Mouse (Mus musculus): Measurements from ENCODE around the gene Lpin1. TPM values are rescaled to one million over a fixed set of nuclear protein-coding genes. Genes with fewer than 3 reads are reported as not detected.

Lpin1 gene
- polyA plus RNA-seq (2015; fragmentation: Nextera tagmentation; extraction: Ambion mirVana) = 3.1 and 3.6 TPM in 2 replicates

GRCm38 (mm10) chr12:16610936-16611335 lies at the start of gene Lpin1:
Gene Lpin1, minus strand, starts transcription at chr12:16610966.
- Histone ChIP-seq H3K9ac (ENCODE audit: low read depth, low read length) (no peak within 1 kb of the TSS), H3K27ac (ENCODE audit: low read depth, low read length) (no peak within 1 kb of the TSS), H3K4me3 (ENCODE audit: low read depth, low read length) (no peak within 1 kb of the TSS), H3K4me2 (replicated peaks; ENCODE audit: low read depth) (no peak within 1 kb of the TSS), H3K27me3 (replicated peaks; ENCODE audit: control insufficient read depth, insufficient read depth, low read length) (no peaks in the 10 kb centered on the region), H3K9me3 (ENCODE audit: control insufficient read depth) (no peaks in the 10 kb centered on the region), H3K4me1 (replicated peaks; ENCODE audit: control insufficient read depth, insufficient read depth, low read length) (no peaks in the 10 kb centered on the region), H3K36me3 (ENCODE audit: control insufficient read depth, insufficient read depth) (no peaks in the 10 kb centered on the region)
- 85% methylated on average over 2 of the region's 2 CpGs for WGBS
- TF ChIP-seq CTCF (IDR thresholded peaks at IDR 0.05; ENCODE audit: low read depth) = no peak
- no peak for ATAC-seq

GRCm38 (mm10) chr12:16656906-16657875 lies 46.4 kb upstream of the Lpin1 start:
- H3K4me3 ChIP-seq (ENCODE audit: low read depth, low read length) = no peak overlapping the region
- no peaks in the 10 kb centered on the region for H3K4me1 ChIP-seq (replicated peaks; ENCODE audit: control insufficient read depth, insufficient read depth, low read length)
- TF ChIP-seq CTCF (IDR thresholded peaks at IDR 0.05; ENCODE audit: low read depth) = no peak
- ATAC-seq = no peak
- H3K9ac ChIP-seq (ENCODE audit: low read depth, low read length) = no peak overlapping the region
- H3K27me3 ChIP-seq (replicated peaks; ENCODE audit: control insufficient read depth, insufficient read depth, low read length) = peaks cover 22% of the 10 kb centered on the region
- H3K36me3 ChIP-seq (ENCODE audit: control insufficient read depth, insufficient read depth) = no peaks in the 10 kb centered on the region
- H3K9me3 ChIP-seq (ENCODE audit: control insufficient read depth) = no peaks in the 10 kb centered on the region
- H3K27ac ChIP-seq (ENCODE audit: low read depth, low read length) = no peak overlapping the region
- 69% methylated on average over 5 of the region's 5 CpGs for WGBS
- no peak overlapping the region for H3K4me2 ChIP-seq (replicated peaks; ENCODE audit: low read depth)

- no peak for ATAC-seq
Measured at GRCm38 (mm10) chr12:16655604-16656003, 44.8 kb upstream of the Lpin1 start.

GRCm38 (mm10) chr12:16653332-16654093 lies 42.7 kb upstream of the Lpin1 start, which contains the start of gene Ntsr2:
Gene Ntsr2, plus strand, starts transcription at chr12:16653382.
- WGBS = 6% methylated on average over 57 of the region's 58 CpGs
- Histone ChIP-seq H3K9ac (ENCODE audit: low read depth, low read length) (no peak within 1 kb of the TSS), H3K4me2 (replicated peaks; ENCODE audit: low read depth) (peak within 1 kb of the TSS; percentile 61), H3K27ac (ENCODE audit: low read depth, low read length) (no peak within 1 kb of the TSS), H3K4me3 (ENCODE audit: low read depth, low read length) (peak within 1 kb of the TSS; percentile 14; the same call in 1 of the 2 replicates), H3K27me3 (replicated peaks; ENCODE audit: control insufficient read depth, insufficient read depth, low read length) (peaks cover 22% of the 10 kb centered on the region), H3K9me3 (ENCODE audit: control insufficient read depth) (no peaks in the 10 kb centered on the region), H3K36me3 (ENCODE audit: control insufficient read depth, insufficient read depth) (no peaks in the 10 kb centered on the region), H3K4me1 (replicated peaks; ENCODE audit: control insufficient read depth, insufficient read depth, low read length) (no peaks in the 10 kb centered on the region)
- no peak for TF ChIP-seq CTCF (IDR thresholded peaks at IDR 0.05; ENCODE audit: low read depth)
- peak; percentile 81 for ATAC-seq

More at GRCm38 (mm10) chr12:16655604-16656003, 44.8 kb upstream of the Lpin1 start:
- no peaks in the 10 kb centered on the region for H3K4me1 ChIP-seq (replicated peaks; ENCODE audit: control insufficient read depth, insufficient read depth, low read length)
- H3K27ac ChIP-seq (ENCODE audit: low read depth, low read length) = no peak overlapping the region
- 75% methylated on average over 4 of the region's 4 CpGs for WGBS
- peaks cover 22% of the 10 kb centered on the region for H3K27me3 ChIP-seq (replicated peaks; ENCODE audit: control insufficient read depth, insufficient read depth, low read length)
- H3K4me3 ChIP-seq (ENCODE audit: low read depth, low read length) = no peak overlapping the region
- no peak overlapping the region for H3K4me2 ChIP-seq (replicated peaks; ENCODE audit: low read depth)
- H3K9me3 ChIP-seq (ENCODE audit: control insufficient read depth) = no peaks in the 10 kb centered on the region
- no peaks in the 10 kb centered on the region for H3K36me3 ChIP-seq (ENCODE audit: control insufficient read depth, insufficient read depth)
- no peak for TF ChIP-seq CTCF (IDR thresholded peaks at IDR 0.05; ENCODE audit: low read depth)
- H3K9ac ChIP-seq (ENCODE audit: low read depth, low read length) = no peak overlapping the region

- 80% methylated on average over 6 of the region's 6 CpGs for WGBS
- TF ChIP-seq CTCF (IDR thresholded peaks at IDR 0.05; ENCODE audit: low read depth) = no peak
- Histone ChIP-seq H3K4me2 (replicated peaks; ENCODE audit: low read depth) (no peak overlapping the region), H3K4me1 (replicated peaks; ENCODE audit: control insufficient read depth, insufficient read depth, low read length) (no peaks in the 10 kb centered on the region), H3K27ac (ENCODE audit: low read depth, low read length) (no peak overlapping the region), H3K4me3 (ENCODE audit: low read depth, low read length) (no peak overlapping the region), H3K27me3 (replicated peaks; ENCODE audit: control insufficient read depth, insufficient read depth, low read length) (peaks cover 19% of the 10 kb centered on the region), H3K9ac (ENCODE audit: low read depth, low read length) (no peak overlapping the region), H3K36me3 (ENCODE audit: control insufficient read depth, insufficient read depth) (no peaks in the 10 kb centered on the region), H3K9me3 (ENCODE audit: control insufficient read depth) (no peaks in the 10 kb centered on the region)
- ATAC-seq = no peak
Measured at GRCm38 (mm10) chr12:16649819-16650218, 39.1 kb upstream of the Lpin1 start.

GRCm38 (mm10) chr12:16648273-16648672 lies 37.5 kb upstream of the Lpin1 start:
- H3K36me3 ChIP-seq (ENCODE audit: control insufficient read depth, insufficient read depth) = no peaks in the 10 kb centered on the region
- peaks cover 4% of the 10 kb centered on the region; the same call in 1 of the 2 replicates for H3K27me3 ChIP-seq (replicated peaks; ENCODE audit: control insufficient read depth, insufficient read depth, low read length)
- H3K4me1 ChIP-seq (replicated peaks; ENCODE audit: control insufficient read depth, insufficient read depth, low read length) = no peaks in the 10 kb centered on the region
- H3K4me2 ChIP-seq (replicated peaks; ENCODE audit: low read depth) = no peak overlapping the region
- no peaks in the 10 kb centered on the region for H3K9me3 ChIP-seq (ENCODE audit: control insufficient read depth)
- no peak overlapping the region for H3K4me3 ChIP-seq (ENCODE audit: low read depth, low read length)
- H3K9ac ChIP-seq (ENCODE audit: low read depth, low read length) = no peak overlapping the region
- no peak for ATAC-seq
- TF ChIP-seq CTCF (IDR thresholded peaks at IDR 0.05; ENCODE audit: low read depth) = no peak
- no peak overlapping the region for H3K27ac ChIP-seq (ENCODE audit: low read depth, low read length)
- WGBS = 88% methylated on average over 6 of the region's 6 CpGs
